In the genomic region with DNA sequence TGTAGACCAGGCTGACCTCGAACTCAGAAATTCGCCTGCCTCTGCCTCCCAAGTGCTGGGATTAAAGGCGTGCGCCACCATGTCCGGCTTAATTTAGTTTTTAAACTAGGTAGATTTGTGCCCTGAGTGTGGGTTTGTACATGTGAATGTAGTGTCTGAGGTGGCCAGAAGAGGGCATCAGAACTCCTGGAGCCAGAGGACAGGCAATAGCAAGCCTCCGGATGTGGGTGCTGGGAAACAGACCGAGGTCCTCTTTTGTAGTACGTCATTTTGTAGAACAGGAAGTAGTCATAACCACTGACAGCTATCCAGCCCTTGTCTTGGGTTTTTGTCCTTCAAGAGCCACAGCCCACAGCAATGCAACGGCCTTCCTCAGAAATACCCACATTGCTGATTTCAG, we compare ENCODE assay signal across 30 mouse cellular contexts. TPM values are rescaled to one million over a fixed set of nuclear protein-coding genes. Genes with fewer than 3 reads are reported as not detected.
DNase-seq lines count a peak whose midpoint lies in the region; ATAC-seq and TF ChIP-seq lines count a peak whose summit lies in the region.
"Had no signal": no experiment of that assay in that cellular context is flagged by ENCODE, and none has a peak within 500 bp of the region (broad histone marks: within the 10 kb centered on the region; RNA-seq: fewer than 3 reads in every experiment).

No protein-coding gene starts in this region.

- TF ChIP-seq CTCF in intestine, postnatal 0 days (IDR thresholded peaks at IDR 0.05; ENCODE audit: low read depth): 0 out of 2 replicates have a peak, but pooled peaks have one; percentile 21
- peak; percentile 47 for TF ChIP-seq CTCF in ES-Bruce4 (IDR thresholded peaks at IDR 0.05; ENCODE audit: low read depth, low read length)
- peak; percentile 13; the same call in 1 of the 2 replicates for TF ChIP-seq CTCF in stomach, postnatal 0 days (IDR thresholded peaks at IDR 0.05; ENCODE audit: low read depth)

- H3K4me3 ChIP-seq in intestine, postnatal 0 days (ENCODE audit: low read depth, low read length): no peak overlapping the region
- H3K4me3 ChIP-seq in intestine, embryonic 16.5 days (ENCODE audit: low read length): no peak overlapping the region
- H3K4me3 ChIP-seq in ES-Bruce4 (ENCODE audit: low read depth, low read length): no peak overlapping the region
- no peak overlapping the region for H3K4me3 ChIP-seq in stomach, postnatal 0 days (ENCODE audit: low read depth, low read length)
- H3K4me3 ChIP-seq in hindbrain, embryonic 11.5 days (ENCODE audit: low read depth, low read length): no peak overlapping the region
- H3K4me3 ChIP-seq: embryonic facial prominence, embryonic 13.5 days; forebrain, embryonic 10.5 days; forebrain, embryonic 15.5 days; heart, adult 2 months; heart, embryonic 13.5 days; hindbrain, embryonic 15.5 days; liver, embryonic 12.5 days; stomach, embryonic 15.5 days had no signal

- no peak overlapping the region for H3K27ac ChIP-seq in intestine, postnatal 0 days (ENCODE audit: low read depth, low read length)
- H3K27ac ChIP-seq in intestine, embryonic 16.5 days (ENCODE audit: low read length): no peak overlapping the region
- no peak overlapping the region for H3K27ac ChIP-seq in ES-Bruce4 (ENCODE audit: insufficient read depth, low read length)
- no peak overlapping the region for H3K27ac ChIP-seq in stomach, postnatal 0 days (replicated peaks)
- H3K27ac ChIP-seq in hindbrain, embryonic 11.5 days (ENCODE audit: low read depth, low read length): no peak overlapping the region
- H3K27ac ChIP-seq: embryonic facial prominence, embryonic 13.5 days; forebrain, embryonic 10.5 days; forebrain, embryonic 15.5 days; heart, adult 2 months; heart, embryonic 13.5 days; hindbrain, embryonic 15.5 days; kidney, postnatal 0 days; liver, embryonic 12.5 days; macrophage; stomach, embryonic 15.5 days had no signal

- no peaks in the 10 kb centered on the region for H3K4me1 ChIP-seq in intestine, postnatal 0 days (replicated peaks; ENCODE audit: control insufficient read depth, insufficient read depth, low read length)
- no peaks in the 10 kb centered on the region for H3K4me1 ChIP-seq in intestine, embryonic 16.5 days (ENCODE audit: control insufficient read depth, insufficient read depth, low read length)
- no peaks in the 10 kb centered on the region for H3K4me1 ChIP-seq in ES-Bruce4 (ENCODE audit: control insufficient read depth, insufficient read depth, low read length)
- no peaks in the 10 kb centered on the region for H3K4me1 ChIP-seq in stomach, postnatal 0 days (replicated peaks; ENCODE audit: control insufficient read depth, insufficient read depth)
- H3K4me1 ChIP-seq in hindbrain, embryonic 11.5 days (replicated peaks; ENCODE audit: control insufficient read depth, insufficient read depth, low read length): no peaks in the 10 kb centered on the region
- H3K4me1 ChIP-seq: embryonic facial prominence, embryonic 13.5 days; forebrain, embryonic 10.5 days; forebrain, embryonic 15.5 days; heart, embryonic 13.5 days; hindbrain, embryonic 15.5 days; liver, embryonic 12.5 days; stomach, embryonic 15.5 days had no signal

- WGBS in intestine, postnatal 0 days: 95% methylated on average over 9 of the region's 9 CpGs
- WGBS in intestine, embryonic 16.5 days: 96% methylated on average over 9 of the region's 9 CpGs
- WGBS in stomach, postnatal 0 days: 94% methylated on average over 9 of the region's 9 CpGs
- WGBS in hindbrain, embryonic 11.5 days: 96% methylated on average over 9 of the region's 9 CpGs

- ATAC-seq in intestine, postnatal 0 days: no peak
- no peak for ATAC-seq in intestine, embryonic 16.5 days
- no peak for ATAC-seq in stomach, postnatal 0 days (ENCODE audit: low FRiP score, low TSS enrichment)
- ATAC-seq in hindbrain, embryonic 11.5 days (ENCODE audit: low FRiP score): no peak
- ATAC-seq: forebrain, embryonic 15.5 days; inflammation-experienced regulatory T-cells, adult 6 months; liver, embryonic 12.5 days; lung, postnatal 0 days had no signal

- H3K4me2 ChIP-seq in intestine, postnatal 0 days (replicated peaks; ENCODE audit: low read depth): no peak overlapping the region
- no peak overlapping the region for H3K4me2 ChIP-seq in intestine, embryonic 16.5 days (ENCODE audit: low read depth, low read length)
- no peak overlapping the region for H3K4me2 ChIP-seq in stomach, postnatal 0 days (replicated peaks; ENCODE audit: low read depth)
- no peak overlapping the region for H3K4me2 ChIP-seq in hindbrain, embryonic 11.5 days (replicated peaks; ENCODE audit: low read depth, low read length)
- H3K4me2 ChIP-seq: embryonic facial prominence, embryonic 13.5 days; forebrain, embryonic 15.5 days; heart, embryonic 13.5 days; hindbrain, embryonic 15.5 days; liver, embryonic 12.5 days; stomach, embryonic 15.5 days had no signal

- no peaks in the 10 kb centered on the region for H3K27me3 ChIP-seq in intestine, postnatal 0 days (replicated peaks; ENCODE audit: control insufficient read depth, insufficient read depth, low read length)
- no peaks in the 10 kb centered on the region for H3K27me3 ChIP-seq in intestine, embryonic 16.5 days (replicated peaks; ENCODE audit: control insufficient read depth, insufficient read depth, low read length)
- no peaks in the 10 kb centered on the region for H3K27me3 ChIP-seq in ES-Bruce4 (ENCODE audit: control insufficient read depth, insufficient read depth, low read length, poor library complexity, severe bottlenecking)
- H3K27me3 ChIP-seq in stomach, postnatal 0 days (ENCODE audit: control insufficient read depth, insufficient read depth, low read length): no peaks in the 10 kb centered on the region
- H3K27me3 ChIP-seq in hindbrain, embryonic 11.5 days (ENCODE audit: control insufficient read depth, insufficient read depth, low read length): no peaks in the 10 kb centered on the region
- H3K27me3 ChIP-seq: embryonic facial prominence, embryonic 13.5 days; forebrain, embryonic 15.5 days; heart, embryonic 13.5 days; hindbrain, embryonic 15.5 days; liver, embryonic 12.5 days; stomach, embryonic 15.5 days had no signal

- peaks cover 4% of the 10 kb centered on the region; the same call in 1 of the 2 replicates for H3K9me3 ChIP-seq in intestine, postnatal 0 days (ENCODE audit: control insufficient read depth)
- H3K9me3 ChIP-seq in intestine, embryonic 16.5 days (ENCODE audit: control insufficient read depth, low read length): no peaks in the 10 kb centered on the region
- H3K9me3 ChIP-seq in ES-Bruce4 (replicated peaks; ENCODE audit: control insufficient read depth, insufficient read depth, low read length, poor library complexity, severe bottlenecking): peaks cover 9% of the 10 kb centered on the region; the same call in 1 of the 2 replicates
- no peaks in the 10 kb centered on the region for H3K9me3 ChIP-seq in stomach, postnatal 0 days (ENCODE audit: control insufficient read depth, low read length)
- no peaks in the 10 kb centered on the region for H3K9me3 ChIP-seq in hindbrain, embryonic 11.5 days (ENCODE audit: control insufficient read depth, low read length)
- H3K9me3 ChIP-seq: embryonic facial prominence, embryonic 13.5 days; forebrain, embryonic 15.5 days; hindbrain, embryonic 15.5 days; stomach, embryonic 15.5 days had no signal

- no peak for TF ChIP-seq EP300 in ES-Bruce4 (IDR thresholded peaks at IDR 0.05; ENCODE audit: insufficient read depth, low read depth, low read length)
- no peak for TF ChIP-seq EP300 in stomach, postnatal 0 days (optimal IDR thresholded peaks at IDR 0.05)

- no peak for TF ChIP-seq POLR2A in ES-Bruce4 (IDR thresholded peaks at IDR 0.05; ENCODE audit: insufficient read depth, low read length)

- no peak overlapping the region for H3K9ac ChIP-seq in intestine, postnatal 0 days (ENCODE audit: low read depth, low read length)
- H3K9ac ChIP-seq in intestine, embryonic 16.5 days (ENCODE audit: low read depth, low read length): no peak overlapping the region
- no peak overlapping the region for H3K9ac ChIP-seq in ES-Bruce4 (ENCODE audit: low read depth, poor library complexity, severe bottlenecking)
- no peak overlapping the region for H3K9ac ChIP-seq in stomach, postnatal 0 days (ENCODE audit: low read length)
- no peak overlapping the region for H3K9ac ChIP-seq in hindbrain, embryonic 11.5 days (ENCODE audit: low read depth, low read length)
- H3K9ac ChIP-seq: embryonic facial prominence, embryonic 13.5 days; forebrain, embryonic 15.5 days; heart, embryonic 13.5 days; hindbrain, embryonic 15.5 days; liver, embryonic 12.5 days; stomach, embryonic 15.5 days had no signal

- peak; percentile 44 for DNase-seq in ZHBTc4 (ENCODE audit: low read depth, low spot score)
- no peak for DNase-seq in stomach, postnatal 0 days (ENCODE audit: low spot score)
- DNase-seq in spleen, adult 12 weeks (ENCODE audit: low spot score): no peak
- no peak for DNase-seq in hindbrain, embryonic 11.5 days (ENCODE audit: low spot score)
- DNase-seq: adrenal gland, postnatal 14 days; cerebellum, adult 11 months; cerebellum, adult 9-10 months; cerebellum, postnatal 36 days; heart, adult 2 months; heart, postnatal 10 days; kidney, adult 2 months; lung, adult 18-20 months; midbrain, embryonic 14.5 days; right cerebral cortex, adult 18-20 months; right cerebral cortex, postnatal 4 days; thymus, postnatal 14 days had no signal

- H3K36me3 ChIP-seq in intestine, postnatal 0 days (ENCODE audit: control insufficient read depth, insufficient read depth): no peaks in the 10 kb centered on the region
- no peaks in the 10 kb centered on the region for H3K36me3 ChIP-seq in intestine, embryonic 16.5 days (ENCODE audit: control insufficient read depth, insufficient read depth, low read length)
- peaks cover 2% of the 10 kb centered on the region; the same call in 1 of the 2 replicates for H3K36me3 ChIP-seq in ES-Bruce4 (ENCODE audit: control insufficient read depth, insufficient read depth, low read length, poor library complexity, severe bottlenecking)
- H3K36me3 ChIP-seq in stomach, postnatal 0 days (ENCODE audit: control insufficient read depth, insufficient read depth, low read length): no peaks in the 10 kb centered on the region
- no peaks in the 10 kb centered on the region for H3K36me3 ChIP-seq in hindbrain, embryonic 11.5 days (ENCODE audit: control insufficient read depth, insufficient read depth, low read length)
- H3K36me3 ChIP-seq: embryonic facial prominence, embryonic 13.5 days; forebrain, embryonic 10.5 days; forebrain, embryonic 15.5 days; heart, embryonic 13.5 days; hindbrain, embryonic 15.5 days; stomach, embryonic 15.5 days had no signal

RNA-seq across cellular contexts. Expression of gene Sdr42e1, which starts 33.9 kb away (rescaled TPM):
- 6.0 and 7.7 TPM in 2 replicates for polyA plus RNA-seq in intestine, postnatal 0 days (2015; fragmentation: Nextera tagmentation; extraction: Ambion mirVana)
- polyA plus RNA-seq in intestine, embryonic 16.5 days (2015; fragmentation: Nextera tagmentation; extraction: Ambion mirVana): 7.9 and 8.7 TPM in 2 replicates
- 0.22 and 0.30 TPM in 2 replicates for polyA plus RNA-seq in ES-Bruce4 (2011; ENCODE audit: insufficient read depth, insufficient read length, low read depth, missing spikeins)
- 24.2 and 28.8 TPM in 2 replicates for polyA plus RNA-seq in stomach, postnatal 0 days (2015; fragmentation: Nextera tagmentation; extraction: Ambion mirVana)
- 0.74 and 1.1 TPM in 2 replicates for polyA plus RNA-seq in hindbrain, embryonic 11.5 days (2014; fragmentation: Nextera tagmentation; extraction: Ambion mirVana)
